Mouse (Mus musculus): ENCODE measurements around the gene Mapk7. TPM values are rescaled to one million over a fixed set of nuclear protein-coding genes. Genes with fewer than 3 reads are reported as not detected.

Mapk7 gene
- total RNA-seq, 2 experiments from 2014 or later = 8.4 to 12.9 TPM

DNA sequence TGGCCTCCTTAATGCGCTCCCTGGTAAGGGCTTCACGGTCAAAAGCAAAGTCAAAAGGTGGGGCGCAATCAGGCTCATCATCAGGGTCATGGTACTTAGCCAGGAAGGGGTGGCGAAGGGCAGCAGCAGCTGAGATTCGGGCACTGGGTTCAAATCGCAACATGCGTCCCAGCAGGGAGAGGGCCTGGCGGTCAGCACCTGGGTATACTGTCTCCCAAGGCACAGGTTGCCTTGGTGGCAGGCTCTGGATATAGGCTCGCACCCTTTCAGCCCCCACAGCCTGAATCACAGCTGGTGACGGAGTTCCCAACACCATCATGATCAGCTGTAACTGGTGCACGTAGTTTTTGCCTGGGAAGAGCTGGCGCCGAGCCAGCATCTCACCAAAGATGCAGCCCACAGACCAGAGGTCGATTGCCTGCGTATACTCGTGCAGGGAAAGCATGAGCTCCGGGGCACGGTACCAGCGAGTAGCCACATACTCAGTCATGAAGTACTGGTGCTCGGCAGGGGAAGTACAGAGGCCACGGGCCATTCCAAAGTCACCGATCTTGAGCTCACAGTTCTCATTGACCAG lies 3.2 kb downstream of the Mapk7 start:
- no peak for DNase-seq

DNA sequence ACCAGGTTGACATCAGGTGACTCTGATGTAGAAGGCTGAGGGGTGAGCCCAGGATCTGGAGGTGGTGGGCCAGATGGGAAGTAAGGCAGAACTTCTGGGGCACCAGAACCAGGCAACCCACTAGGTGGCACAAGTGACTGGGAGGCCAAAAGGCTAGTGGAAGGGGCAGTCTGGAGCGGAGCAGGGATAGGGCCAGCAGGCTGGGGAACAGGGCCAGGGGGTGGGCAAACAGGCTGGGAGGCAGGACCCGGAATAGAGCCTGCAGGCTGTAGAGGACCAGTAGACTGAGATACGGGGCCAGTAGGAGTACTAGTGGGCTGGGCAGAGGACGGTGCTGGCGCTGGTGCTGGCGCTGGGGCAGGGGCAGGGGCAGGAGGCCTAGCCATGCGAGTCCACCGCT lies 4.3 kb downstream of the Mapk7 start:
- DNase-seq = no peak

GRCm38 (mm10) chr11:61489085-61489484 lies 5.1 kb downstream of the Mapk7 start:
- DNase-seq = no peak

- DNase-seq = no peak
These were observed 6.3 kb downstream of the Mapk7 start for GRCm38 (mm10) chr11:61487936-61488335.

GRCm38 (mm10) chr11:61487401-61487800 lies 6.8 kb downstream of the Mapk7 start:
- DNase-seq = peak; percentile 83

- DNase-seq = no peak
These were observed 7.6 kb downstream of the Mapk7 start for GRCm38 (mm10) chr11:61486458-61487219.

- DNase-seq = no peak
These were observed 8.4 kb downstream of the Mapk7 start for GRCm38 (mm10) chr11:61485541-61486457.

DNA sequence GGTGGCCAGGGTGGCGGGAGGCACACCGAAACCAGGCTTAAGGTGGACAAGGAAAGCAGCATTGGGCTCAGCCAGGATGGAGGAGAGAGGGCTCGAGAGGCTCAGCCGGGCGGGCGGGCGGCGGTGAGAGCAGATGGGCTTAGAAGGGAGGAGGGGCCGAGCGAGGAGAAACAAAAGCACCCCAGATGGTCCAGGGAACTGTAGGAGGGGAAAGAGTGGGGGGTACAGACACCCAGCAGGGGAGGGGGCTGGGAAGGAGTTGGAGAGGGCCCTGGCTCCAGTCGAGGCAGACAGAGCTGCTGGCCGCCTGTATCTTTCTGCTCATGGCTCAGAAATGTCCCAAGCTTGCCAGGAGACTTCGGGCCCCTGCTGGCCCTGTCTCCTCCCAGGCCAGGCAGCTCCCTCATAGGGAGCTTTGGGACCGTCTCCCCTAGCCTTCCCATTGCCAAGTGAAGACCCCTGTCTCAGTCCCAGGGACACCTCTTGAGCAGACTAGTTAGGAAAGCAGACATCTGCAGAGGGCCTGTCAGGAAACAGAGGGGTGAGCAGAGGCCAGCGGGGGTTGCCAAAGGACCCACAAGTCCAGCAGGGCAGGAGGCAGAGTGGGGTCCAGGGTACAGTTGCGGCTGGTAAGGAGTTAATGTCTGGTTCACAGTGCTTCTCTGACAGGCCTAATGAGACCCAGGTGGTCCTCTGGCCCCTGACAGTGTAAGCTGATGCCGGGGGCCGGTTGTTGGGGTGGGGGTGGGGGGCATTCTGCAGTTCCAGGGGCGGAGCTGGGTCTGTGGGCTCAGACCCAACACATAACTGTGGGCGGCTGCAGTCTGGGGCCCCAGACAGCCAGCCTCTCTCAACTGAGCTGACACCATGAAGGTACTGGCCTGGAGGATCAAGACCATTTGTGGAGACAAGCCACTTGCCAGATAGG lies 9.3 kb downstream of the Mapk7 start, which contains the start of gene Mfap4:
Gene Mfap4 (plus strand): TSS at position 819 of the 928 bp plus-strand sequence.
- DNase-seq = peak; percentile 64

DNA sequence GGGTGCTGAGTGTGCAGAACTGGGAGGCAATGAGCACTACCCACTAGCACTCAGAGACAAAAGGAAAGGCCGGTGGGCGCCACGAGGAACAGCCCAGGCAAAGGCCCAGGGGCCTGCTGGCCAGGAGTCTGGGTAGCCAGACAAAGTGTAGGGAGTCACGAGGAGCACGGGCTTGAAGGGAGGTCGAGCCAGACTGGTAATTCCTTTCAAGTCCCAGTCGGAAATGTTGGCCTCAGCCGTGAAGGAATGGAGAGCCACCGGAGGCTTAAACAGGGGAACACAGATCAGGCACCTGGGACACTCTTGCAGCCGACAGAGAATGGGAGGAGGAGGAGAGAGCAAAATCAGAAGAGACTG lies 10.0 kb downstream of the Mapk7 start:
- no peak for DNase-seq

DNA sequence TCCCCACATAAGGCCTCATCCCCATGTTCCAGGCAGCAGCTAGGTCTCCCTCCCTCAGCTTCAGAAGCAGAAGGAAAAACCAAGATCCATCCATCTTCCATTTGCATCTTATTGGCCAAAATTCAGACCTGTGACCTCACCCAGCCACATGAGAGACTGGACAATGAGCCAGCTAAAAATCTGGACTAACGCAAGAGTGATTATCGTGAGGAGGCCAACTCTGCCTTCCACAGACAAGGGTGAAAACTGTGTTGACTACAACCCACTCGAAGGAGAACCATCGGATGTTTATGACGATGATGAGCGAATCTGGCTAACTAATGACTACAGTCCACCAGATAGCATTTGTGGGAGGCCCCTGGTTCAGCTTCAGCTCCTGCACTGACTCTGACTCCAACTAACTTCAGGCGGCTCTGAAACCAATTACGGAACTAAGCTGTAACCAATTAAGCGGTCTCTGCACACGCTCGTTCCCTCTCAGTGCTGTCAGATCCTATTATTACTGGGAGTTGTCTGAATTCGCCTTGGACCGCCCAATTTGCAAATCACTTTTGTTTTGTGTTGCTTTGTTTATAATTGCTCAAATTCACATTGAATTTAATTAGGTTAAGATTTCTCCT lies 10.9 kb downstream of the Mapk7 start:
- DNase-seq = no peak

- DNase-seq = no peak
These were observed 12.7 kb downstream of the Mapk7 start for GRCm38 (mm10) chr11:61481239-61482090.

- no peak for DNase-seq
These were observed 15.4 kb downstream of the Mapk7 start for GRCm38 (mm10) chr11:61478788-61479187.

- no peak for DNase-seq
These were observed 16.4 kb downstream of the Mapk7 start for GRCm38 (mm10) chr11:61477566-61478508.

- no peak for DNase-seq
These were observed 17.3 kb downstream of the Mapk7 start for GRCm38 (mm10) chr11:61476786-61477382.

DNA sequence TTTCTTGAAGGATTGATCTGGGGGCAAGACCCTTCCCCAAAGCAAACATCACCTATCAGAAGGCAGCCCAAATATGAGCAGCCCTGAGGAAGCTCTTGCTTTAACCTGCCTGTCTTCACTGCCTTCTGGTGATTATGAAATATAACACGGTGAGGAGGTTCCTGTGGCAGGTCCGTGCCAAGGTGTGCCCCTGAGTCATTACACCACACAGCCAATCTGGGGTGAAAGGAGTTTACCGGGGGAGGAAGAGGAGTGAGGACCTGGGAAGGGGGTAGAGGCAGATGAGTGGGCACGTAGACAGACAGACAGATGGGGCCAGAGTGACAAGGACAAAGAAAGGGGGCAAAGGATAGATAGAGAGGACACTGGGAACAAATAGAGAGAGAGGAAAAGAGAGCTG lies 20.6 kb downstream of the Mapk7 start:
- no peak for DNase-seq

DNA sequence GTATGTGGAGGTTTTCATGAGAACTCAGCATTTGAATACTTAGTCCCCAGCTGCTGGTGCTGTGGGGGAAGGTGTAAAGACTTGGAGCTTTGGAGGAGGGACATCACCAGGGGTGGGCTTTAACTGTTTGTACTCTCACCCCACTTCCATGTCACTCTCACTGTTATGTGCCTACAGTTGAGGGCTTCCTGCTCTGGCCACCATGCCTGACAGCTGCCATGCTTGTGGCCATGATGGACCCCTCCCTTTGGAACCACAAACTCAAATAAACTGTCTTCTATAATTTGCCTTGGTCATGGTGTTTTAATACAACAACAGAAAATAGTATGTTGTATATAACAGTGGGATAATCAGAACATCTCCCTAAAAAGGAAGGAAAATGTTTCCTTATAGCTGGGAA lies 23.3 kb downstream of the Mapk7 start:
- DNase-seq = no peak

GRCm38 (mm10) chr11:61469317-61469917 lies 24.8 kb downstream of the Mapk7 start:
- DNase-seq = no peak

DNA sequence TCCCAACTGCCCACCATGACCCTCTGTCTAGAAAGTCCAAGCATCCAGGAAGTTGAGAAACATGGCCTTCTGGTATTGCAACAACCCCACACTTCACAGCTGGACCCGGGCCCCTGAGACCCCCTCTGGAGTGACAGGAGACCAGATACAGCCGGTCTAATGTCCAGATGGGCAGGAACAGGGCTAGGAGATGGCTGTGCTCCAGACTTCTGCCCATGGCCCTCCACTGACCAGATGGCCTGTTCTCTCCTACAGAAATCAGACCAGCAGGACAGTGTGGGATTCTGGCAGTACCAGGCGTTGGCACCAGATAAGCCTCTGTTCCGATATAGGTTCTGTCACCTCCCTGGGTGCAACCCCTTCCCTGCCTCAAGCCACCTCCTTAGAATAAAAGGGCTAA lies 25.7 kb downstream of the Mapk7 start:
- no peak for DNase-seq
